Mouse (Mus musculus): ENCODE measurements around the gene Mms19.
A peak's percentile ranks its signal among the peaks of the same experiment; 100 is the strongest.
"Not testable (repeated sequence)": the region's sequence is repeated elsewhere in the genome, so short reads cannot be mapped to it uniquely, and the experiment has no call there.

Gene Mms19

GRCm38 (mm10) chr19:41935921-41936320 is 45.0 kb downstream of the Mms19 start:
- DNase-seq (ENCODE audit: extremely low read depth, low read depth, low spot score) = no peak

DNA sequence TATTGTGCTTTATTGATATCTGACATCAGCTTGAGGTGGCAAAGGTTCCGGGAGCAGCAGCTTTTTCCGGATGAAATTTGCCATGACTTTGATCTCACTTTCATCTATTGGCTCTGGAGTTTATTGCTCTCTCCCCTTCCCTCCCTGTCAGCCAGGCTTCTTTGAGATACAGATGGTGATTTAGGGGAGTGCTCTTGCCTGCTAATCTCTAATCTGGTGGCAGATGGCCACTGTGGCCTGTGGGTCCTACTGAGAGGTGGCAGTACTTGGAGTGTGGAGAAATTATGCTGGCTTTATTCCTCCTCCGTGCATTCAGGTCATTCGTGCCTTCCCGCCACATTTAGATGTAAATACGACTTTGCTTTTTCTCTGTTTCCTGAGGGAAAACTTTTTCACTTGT is 46.8 kb downstream of the Mms19 start:
- no peak for DNase-seq (ENCODE audit: extremely low read depth, low read depth, low spot score)

DNA sequence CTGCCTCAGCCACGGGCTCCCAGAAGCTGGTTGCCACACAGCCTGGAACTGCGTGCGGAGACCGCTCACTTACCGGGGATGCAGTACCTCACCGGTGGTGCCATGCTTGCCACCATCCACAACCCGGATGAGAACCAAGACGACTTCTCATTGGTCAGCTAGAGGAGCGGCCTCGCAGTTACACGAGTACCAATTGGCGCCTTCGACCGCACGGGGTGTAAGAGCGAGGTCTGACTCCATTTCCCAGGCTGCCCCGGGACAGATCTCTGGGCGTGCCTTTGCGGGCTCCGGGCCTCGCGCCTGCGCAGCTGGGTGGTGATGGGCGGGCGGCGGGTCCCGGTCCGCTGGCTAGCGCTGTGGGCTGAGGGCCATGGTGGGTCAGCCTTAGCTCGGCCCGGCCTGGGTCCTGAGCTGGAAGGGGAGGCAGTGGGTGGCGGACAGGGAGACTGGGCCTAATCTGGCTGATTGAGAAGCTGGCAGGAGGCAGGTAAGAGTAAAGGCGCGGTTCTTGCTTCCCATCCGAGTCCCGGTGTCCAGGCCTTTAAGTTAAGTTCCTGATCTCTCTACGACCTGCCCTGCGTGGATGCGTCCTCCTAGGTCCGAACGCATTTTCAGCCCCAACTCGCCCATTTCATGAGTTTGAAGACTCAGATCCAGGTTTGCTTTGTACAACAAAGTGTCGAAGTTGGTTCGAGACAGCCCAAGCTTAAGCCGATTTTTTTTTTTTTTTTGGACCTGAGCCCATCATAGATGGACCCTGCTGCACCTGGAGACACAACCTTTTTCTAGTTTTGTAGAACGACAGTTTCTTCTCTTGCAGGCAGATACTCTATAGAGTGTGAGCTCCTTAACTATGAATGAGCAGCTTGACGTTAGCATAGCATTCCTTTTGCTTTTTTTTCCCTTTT is 47.5 kb downstream of the Mms19 start, which contains the start of the genes Exosc1 and Zdhhc16:
Gene Exosc1 (minus strand): TSS at position 245 of the 908 bp plus-strand sequence.
Gene Zdhhc16 (plus strand): TSS at position 302 of the 908 bp plus-strand sequence.
- peak; percentile 74 for DNase-seq (ENCODE audit: extremely low read depth, low read depth, low spot score)

DNA sequence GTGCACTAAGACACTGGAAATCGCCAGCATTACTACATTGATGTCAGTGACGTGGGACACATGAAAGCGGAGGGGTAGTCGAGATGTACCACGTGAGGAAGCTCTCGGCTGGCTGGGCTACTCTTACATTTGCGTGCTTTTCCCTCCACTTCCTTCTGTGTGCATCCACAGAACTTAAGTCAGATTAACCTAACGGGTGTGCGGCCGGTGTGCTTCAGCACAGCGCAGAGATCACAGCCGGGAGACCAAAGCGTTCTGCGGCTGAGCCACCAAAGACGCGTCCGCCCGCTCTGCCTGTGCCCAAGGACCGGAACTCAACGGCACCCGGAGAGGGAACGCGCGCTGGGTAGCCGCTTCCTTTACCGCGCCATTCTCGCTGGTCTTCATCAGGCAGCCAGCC is 48.3 kb downstream of the Mms19 start:
- DNase-seq (ENCODE audit: extremely low read depth, low read depth, low spot score) = no peak

GRCm38 (mm10) chr19:41920412-41921067 is 60.4 kb downstream of the Mms19 start:
- DNase-seq (ENCODE audit: extremely low read depth, low read depth, low spot score) = no peak

DNA sequence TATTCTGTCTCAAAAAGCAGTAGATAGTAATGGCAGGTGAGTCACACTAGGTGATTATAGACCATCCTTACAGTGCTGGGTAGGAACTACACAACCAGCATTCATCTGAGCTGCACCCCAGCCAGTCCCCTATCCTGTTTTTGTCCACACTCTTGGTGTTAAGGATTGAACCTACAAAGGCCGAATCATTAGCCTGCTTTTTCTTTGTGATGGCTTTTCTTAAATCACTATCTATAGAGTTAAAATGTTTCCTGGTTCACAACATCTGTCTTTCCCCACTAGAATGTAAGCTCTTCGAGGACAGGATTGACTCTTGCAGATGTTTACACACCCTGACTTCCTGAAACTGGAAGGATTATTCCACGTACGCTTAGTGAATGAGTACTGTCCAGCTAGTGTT is 61.5 kb downstream of the Mms19 start:
- DNase-seq (ENCODE audit: extremely low read depth, low read depth, low spot score) = no peak

DNA sequence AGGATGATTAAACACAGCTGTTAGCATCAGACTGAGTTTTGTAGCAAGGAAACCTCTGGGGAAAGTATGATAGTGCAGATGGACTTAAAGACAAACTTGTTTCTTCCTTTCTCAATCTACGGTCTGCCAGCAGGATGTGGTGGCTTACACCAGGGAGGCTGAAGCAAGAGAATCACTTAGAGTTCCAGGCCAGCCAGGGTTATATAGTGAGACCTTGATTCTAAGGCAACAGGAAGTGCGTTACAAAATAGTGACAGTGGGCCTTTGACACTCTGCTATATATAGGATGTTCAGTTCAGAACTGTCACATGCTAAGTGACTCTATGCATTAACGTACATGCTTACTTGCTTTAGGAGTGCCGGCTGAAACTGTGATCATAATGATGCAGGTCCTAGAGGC is 64.1 kb downstream of the Mms19 start:
- no peak for DNase-seq (ENCODE audit: extremely low read depth, low read depth, low spot score)

DNA sequence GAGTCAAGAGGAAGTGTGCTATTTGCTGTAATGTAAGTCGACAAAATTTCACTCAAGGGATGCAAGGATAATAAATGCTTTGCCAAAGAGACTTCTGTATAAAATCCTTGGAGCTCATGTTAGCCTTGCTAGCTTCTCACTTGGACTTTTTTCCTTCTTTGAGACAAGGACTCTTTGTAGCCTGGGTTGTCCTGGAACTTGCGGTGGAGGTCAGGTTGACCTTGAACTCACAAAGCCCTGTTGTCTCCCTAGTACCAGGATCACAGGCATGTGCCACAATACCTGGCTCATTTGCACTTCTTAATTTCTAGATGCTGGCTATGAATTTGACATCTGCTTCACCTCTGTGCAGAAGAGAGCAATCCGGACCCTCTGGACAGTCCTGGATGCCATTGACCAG is 65.7 kb downstream of the Mms19 start:
- no peak for DNase-seq (ENCODE audit: extremely low read depth, low read depth, low spot score)

GRCm38 (mm10) chr19:41914592-41914882 is 66.4 kb downstream of the Mms19 start:
- not testable (repeated sequence) for DNase-seq (ENCODE audit: extremely low read depth, low read depth, low spot score)

DNA sequence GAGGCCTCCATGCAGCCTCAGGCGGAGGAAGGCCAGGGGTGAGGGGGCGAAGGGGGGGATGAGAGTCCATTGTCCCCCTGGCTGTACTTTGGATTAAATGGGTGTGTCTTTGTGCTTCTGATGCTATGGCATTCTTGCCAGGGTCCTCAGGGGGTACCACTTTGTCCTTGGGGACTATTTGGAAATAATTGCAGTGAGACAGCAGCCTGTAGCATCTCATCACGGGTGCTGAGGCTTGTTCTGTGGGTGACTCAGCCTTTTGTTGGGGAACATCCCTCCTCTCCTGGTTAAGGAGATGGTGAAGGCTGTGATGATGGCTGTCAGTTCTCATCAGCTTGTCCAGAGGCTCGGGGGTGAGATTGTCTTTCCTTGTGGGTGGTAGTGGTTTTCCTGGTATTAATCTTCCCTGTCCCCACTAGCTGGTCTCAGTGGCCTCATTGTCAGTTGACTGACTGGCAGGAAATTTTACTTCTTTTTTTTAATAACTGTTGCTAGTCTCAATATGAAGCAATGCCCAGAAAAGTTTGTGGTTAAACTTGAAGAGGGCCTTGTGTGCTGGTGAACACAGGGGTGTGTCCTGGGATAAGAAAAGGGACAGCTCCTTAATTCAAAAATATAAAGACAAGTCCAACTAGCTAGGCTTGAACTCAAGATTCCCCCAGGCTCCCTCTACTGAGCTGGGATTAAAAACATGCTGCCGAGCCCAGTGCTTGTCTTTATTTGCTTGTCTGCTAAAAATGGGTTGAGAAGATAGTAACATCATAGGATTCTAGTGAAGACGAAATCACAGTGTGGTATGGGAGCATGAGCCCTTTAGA is 67.0 kb downstream of the Mms19 start:
- DNase-seq (ENCODE audit: extremely low read depth, low read depth, low spot score) = no peak

- DNase-seq (ENCODE audit: extremely low read depth, low read depth, low spot score) = no peak
Measured at GRCm38 (mm10) chr19:41912121-41913080, 68.6 kb downstream of the Mms19 start.

GRCm38 (mm10) chr19:41911178-41912073 is 69.5 kb downstream of the Mms19 start, which contains the start of gene Pgam1:
Gene Pgam1 (plus strand): TSS chr19:41911923.
- DNase-seq (ENCODE audit: extremely low read depth, low read depth, low spot score) = peak; percentile 40

DNA sequence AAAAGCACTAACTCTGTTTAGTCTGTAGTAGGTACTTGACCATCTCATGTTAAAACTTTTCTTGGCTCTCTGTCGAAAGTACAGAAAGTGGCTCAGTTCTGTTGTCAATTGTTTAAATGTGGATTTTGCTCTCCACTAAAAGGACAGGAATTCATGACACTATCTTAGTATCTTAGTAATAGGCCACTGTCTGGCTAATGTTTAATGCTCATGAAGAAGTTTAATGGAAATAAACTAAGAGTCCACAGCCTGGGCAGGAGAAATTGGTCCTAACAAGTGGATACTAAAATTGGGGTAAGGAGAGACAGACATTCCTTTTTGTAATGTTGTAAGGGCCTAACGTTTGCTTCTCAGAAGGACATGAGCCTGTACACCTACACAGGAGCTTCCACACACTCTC is 70.6 kb downstream of the Mms19 start:
- no peak for DNase-seq (ENCODE audit: extremely low read depth, low read depth, low spot score)

GRCm38 (mm10) chr19:41908736-41909135 is 72.2 kb downstream of the Mms19 start:
- DNase-seq (ENCODE audit: extremely low read depth, low read depth, low spot score) = no peak

DNA sequence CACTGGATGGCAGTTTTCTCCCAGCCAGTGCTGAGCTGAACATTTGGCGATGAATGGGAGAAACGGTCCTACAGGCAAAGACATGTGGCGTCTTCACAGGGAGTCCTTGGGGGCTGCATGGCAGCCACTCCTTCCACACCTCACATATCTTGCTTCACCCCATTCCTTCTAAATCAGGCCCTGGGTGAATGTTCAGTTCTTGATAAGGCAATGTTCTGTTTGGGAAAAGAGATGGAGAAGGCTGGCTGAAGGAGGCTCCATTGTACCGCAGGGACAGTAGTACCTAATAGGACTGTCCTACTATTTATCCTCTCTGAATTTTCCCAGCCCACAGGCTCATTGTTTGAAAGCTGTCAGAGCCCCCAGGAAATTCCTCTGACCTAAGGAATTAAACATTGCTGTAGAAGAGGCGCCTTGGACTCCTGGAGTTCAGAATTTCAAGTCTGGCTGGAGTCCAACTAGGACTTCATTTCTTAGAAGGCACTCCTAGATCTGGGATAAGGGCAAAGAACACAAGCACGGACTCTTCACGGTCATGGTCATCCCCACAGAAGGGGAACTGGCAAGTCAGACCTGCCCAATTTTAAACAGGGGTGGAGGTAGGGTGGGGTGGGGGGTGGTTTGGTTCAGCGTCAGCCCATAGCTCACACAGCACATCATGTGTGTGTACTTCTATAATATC is 73.7 kb downstream of the Mms19 start:
- no peak for DNase-seq (ENCODE audit: extremely low read depth, low read depth, low spot score)

DNA sequence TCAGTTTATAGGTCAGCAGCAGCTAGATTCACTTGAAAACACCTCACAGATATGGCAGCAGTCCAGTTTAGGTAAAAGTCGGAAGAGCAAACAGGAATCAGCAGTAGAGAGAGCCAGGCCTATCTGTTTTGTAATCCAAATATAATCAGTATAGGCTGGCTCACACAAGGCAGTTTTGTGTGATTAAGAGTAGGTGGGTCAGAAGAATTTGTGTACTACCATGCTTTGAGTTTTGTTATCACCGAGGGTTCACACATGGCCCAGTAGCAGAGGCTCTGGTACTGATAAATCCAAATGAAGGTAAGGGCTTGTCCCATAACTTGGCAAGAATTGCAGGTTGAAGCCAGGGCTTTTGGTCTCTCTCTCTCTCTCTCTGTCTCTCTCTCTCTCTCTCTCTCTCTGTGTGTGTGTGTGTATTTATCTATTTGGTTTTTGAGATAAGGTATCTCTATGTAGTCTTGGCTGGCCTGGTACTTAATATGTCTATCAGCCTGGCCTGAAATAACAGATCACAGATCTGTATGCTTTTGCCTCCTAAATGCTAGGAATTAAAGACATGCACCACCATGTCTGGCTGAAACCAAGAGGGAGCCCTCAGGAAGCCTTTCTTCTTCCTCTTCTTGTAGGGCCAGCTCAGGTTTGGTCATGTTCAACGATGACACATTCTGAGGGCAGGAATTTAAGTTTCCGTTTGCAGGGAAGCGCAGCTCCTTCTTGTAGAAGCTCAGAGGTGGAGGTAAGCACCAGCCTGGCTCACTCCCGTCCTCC is 74.5 kb downstream of the Mms19 start:
- no peak for DNase-seq (ENCODE audit: extremely low read depth, low read depth, low spot score)

DNA sequence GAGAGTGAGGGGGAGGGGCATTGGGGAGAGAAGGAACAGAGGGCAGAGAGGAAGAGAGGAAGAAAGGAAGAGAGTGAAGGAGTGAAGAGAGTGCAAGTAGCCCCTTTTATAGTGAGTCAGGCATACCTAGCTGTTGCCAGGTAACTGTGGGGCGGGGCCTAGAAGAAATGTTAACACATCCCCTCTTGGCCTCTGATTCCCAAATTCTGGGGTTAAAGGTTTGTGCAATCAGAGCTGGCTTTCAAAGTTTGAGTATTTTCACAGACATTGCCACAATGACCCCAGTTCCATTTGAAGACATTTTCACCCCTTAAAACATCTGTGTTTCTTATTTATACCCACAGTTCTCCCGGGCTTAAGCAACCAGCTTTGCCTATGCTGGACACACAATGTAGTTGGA is 75.7 kb downstream of the Mms19 start:
- DNase-seq (ENCODE audit: extremely low read depth, low read depth, low spot score) = no peak
